Mouse (Mus musculus) forebrain, embryonic 14.5 days (tissue): ENCODE results near the gene Trpm3. TPM values are rescaled to one million over a fixed set of nuclear protein-coding genes. Genes with fewer than 3 reads are reported as not detected.

Experiments used
- ATAC-seq: fragments of 200-750 bp; cut with Nextera tagmentation; 2 replicates; pipeline ENCODE4 v1.8.0; 2017; ENCODE audit warnings: mild to moderate bottlenecking, moderate library complexity
- DNase-seq: peaks from one replicate; pipeline ENCODE4 v3.0.0-alpha.2; 2015; ENCODE audit warnings: low spot score
- H3K27ac ChIP-seq: fragments of 300-500 bp; sonication (generic); 2 replicates; pipeline ENCODE4 v1.5.1; 2014; ENCODE audit warnings: low read depth, mild to moderate bottlenecking, control low read depth, low read length, moderate library complexity
- H3K27me3 ChIP-seq: fragments of 300-500 bp; sonication (generic); replicated peaks from 2 replicates; pipeline ENCODE4 v1.6.1; 2014; ENCODE audit warnings: low read length, control low read depth, mixed read lengths; ENCODE audit not compliant: control insufficient read depth, insufficient read depth
- H3K36me3 ChIP-seq: fragments of 300-500 bp; sonication (generic); 2 replicates; pipeline ENCODE4 v1.6.1; 2014; ENCODE audit warnings: low read length, control low read depth; ENCODE audit not compliant: control insufficient read depth, insufficient read depth
- H3K4me1 ChIP-seq: fragments of 300-500 bp; sonication (generic); 2 replicates; pipeline ENCODE4 v1.6.1; 2014; ENCODE audit warnings: antibody characterized with exemption, low read length, control low read depth; ENCODE audit not compliant: control insufficient read depth, insufficient read depth
- H3K4me2 ChIP-seq: fragments of 300-500 bp; sonication (generic); 2 replicates; pipeline ENCODE4 v1.6.1; 2014; ENCODE audit warnings: mild to moderate bottlenecking, control low read depth, low read length
- H3K4me3 ChIP-seq: fragments of 300-500 bp; sonication (generic); 2 replicates; pipeline ENCODE4 v1.5.1; 2014; ENCODE audit warnings: low read depth, low read length, control low read depth
- H3K9ac ChIP-seq: fragments of 300-500 bp; sonication (generic); 2 replicates; pipeline ENCODE4 v1.6.1; 2014; ENCODE audit warnings: mild to moderate bottlenecking, low read length, control low read depth, moderate library complexity
- H3K9me3 ChIP-seq: fragments of 300-500 bp; sonication (generic); replicated peaks from 2 replicates; pipeline ENCODE4 v1.6.1; 2016; ENCODE audit warnings: low read length, control low read depth, mixed read lengths; ENCODE audit not compliant: control insufficient read depth
- WGBS: fragments of 180-500 bp; shearing (Covaris S2); extraction: QIAGEN DNeasy Blood & Tissue Kit; methylation state at CpG from one replicate; pipeline ENCODE4 v1.1.7; 2014; 5-methylcytosine and 5-hydroxymethylcytosine counted together
- polyA plus RNA-seq: library from polyadenylated mRNA; unstranded; fragments of >200 nt; fragmentation: Nextera tagmentation; extraction: Ambion mirVana; gene quantifications from 2 replicates; pipeline ENCODE4 v1.2.1, GENCODE M21; 2014

Gene Trpm3
- polyA plus RNA-seq, 1 experiment from 2014 or later = 10.7 TPM

GRCm38 (mm10) chr19:22178549-22178948 is 39.7 kb downstream of the Trpm3 start:
- no peak overlapping the region for H3K4me3 ChIP-seq
- 84% methylated on average over 4 of the region's 4 CpGs for WGBS

DNA sequence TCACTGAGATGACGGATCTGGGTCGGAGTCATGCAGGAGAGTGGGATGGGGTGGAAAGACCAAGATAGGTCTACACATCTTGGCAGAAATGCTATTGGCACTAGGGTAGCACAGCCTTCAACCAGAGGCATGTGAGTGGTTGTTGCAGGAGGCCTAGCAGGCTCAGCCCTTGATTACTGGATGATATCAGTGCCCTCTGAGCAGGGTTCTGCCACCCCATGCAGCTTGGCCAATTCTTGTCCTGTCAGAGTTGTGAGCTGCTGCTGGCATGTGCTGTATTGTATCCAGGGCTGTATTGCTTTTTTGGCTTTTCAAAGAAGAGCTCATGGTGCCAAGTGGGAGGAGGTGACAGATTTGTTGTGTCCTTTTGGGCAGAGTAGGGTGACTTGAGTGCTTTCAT is 40.2 kb downstream of the Trpm3 start:
- no peak overlapping the region for H3K27ac ChIP-seq
- ATAC-seq (no peak), DNase-seq (no peak)
- no peaks in the 10 kb centered on the region for H3K9me3 ChIP-seq
- no peaks in the 10 kb centered on the region for H3K36me3 ChIP-seq
- no peaks in the 10 kb centered on the region for H3K4me1 ChIP-seq
- H3K9ac ChIP-seq = no peak overlapping the region
- no peaks in the 10 kb centered on the region for H3K27me3 ChIP-seq
- WGBS = 96% methylated on average over 2 of the region's 2 CpGs
- no peak overlapping the region for H3K4me3 ChIP-seq
- no peak overlapping the region for H3K4me2 ChIP-seq

More at GRCm38 (mm10) chr19:22178549-22178948, 39.7 kb downstream of the Trpm3 start:
- no peaks in the 10 kb centered on the region for H3K36me3 ChIP-seq
- ATAC-seq (no peak), DNase-seq (no peak)
- H3K27me3 ChIP-seq = no peaks in the 10 kb centered on the region
- H3K4me1 ChIP-seq = no peaks in the 10 kb centered on the region
- no peak overlapping the region for H3K27ac ChIP-seq
- H3K9ac ChIP-seq = no peak overlapping the region
- H3K4me2 ChIP-seq = no peak overlapping the region
- no peaks in the 10 kb centered on the region for H3K9me3 ChIP-seq

- Histone ChIP-seq H3K9me3 (no peaks in the 10 kb centered on the region), H3K4me3 (no peak overlapping the region), H3K27me3 (no peaks in the 10 kb centered on the region), H3K4me1 (no peaks in the 10 kb centered on the region), H3K36me3 (no peaks in the 10 kb centered on the region), H3K27ac (no peak overlapping the region), H3K4me2 (no peak overlapping the region), H3K9ac (no peak overlapping the region)
- 91% methylated on average over 3 of the region's 3 CpGs for WGBS
- DNase-seq = no peak
- ATAC-seq = no peak
These were observed 41.3 kb downstream of the Trpm3 start for GRCm38 (mm10) chr19:22180136-22180535.

DNA sequence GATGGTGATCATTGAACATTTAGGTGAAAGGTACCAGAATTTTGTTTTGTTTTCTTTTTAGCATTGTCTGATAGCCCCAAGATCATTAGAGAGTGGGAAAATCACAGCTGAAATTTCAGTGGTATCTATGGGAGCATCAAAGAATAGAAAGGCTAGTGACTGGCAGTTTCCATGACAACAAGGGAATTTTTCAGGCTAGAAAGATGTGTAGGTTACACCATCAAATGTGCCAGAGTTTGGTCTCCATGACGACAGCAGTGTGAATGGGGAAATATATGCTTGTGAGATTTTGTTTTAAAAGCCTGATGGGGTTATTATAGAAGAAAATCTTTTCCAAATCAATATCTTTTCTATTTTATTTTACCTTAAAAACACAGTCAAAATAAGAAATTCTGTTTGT is 50.9 kb downstream of the Trpm3 start:
- H3K9me3 ChIP-seq = no peaks in the 10 kb centered on the region
- ATAC-seq = peak; percentile 93
- no peaks in the 10 kb centered on the region for H3K4me1 ChIP-seq
- H3K9ac ChIP-seq = no peak overlapping the region
- no peaks in the 10 kb centered on the region for H3K27me3 ChIP-seq
- no peaks in the 10 kb centered on the region for H3K36me3 ChIP-seq
- H3K4me2 ChIP-seq = no peak overlapping the region
- DNase-seq = peak; percentile 88
- no peak overlapping the region for H3K27ac ChIP-seq
- no peak overlapping the region for H3K4me3 ChIP-seq
- WGBS = 64% methylated on average over 1 of the region's 1 CpGs

DNA sequence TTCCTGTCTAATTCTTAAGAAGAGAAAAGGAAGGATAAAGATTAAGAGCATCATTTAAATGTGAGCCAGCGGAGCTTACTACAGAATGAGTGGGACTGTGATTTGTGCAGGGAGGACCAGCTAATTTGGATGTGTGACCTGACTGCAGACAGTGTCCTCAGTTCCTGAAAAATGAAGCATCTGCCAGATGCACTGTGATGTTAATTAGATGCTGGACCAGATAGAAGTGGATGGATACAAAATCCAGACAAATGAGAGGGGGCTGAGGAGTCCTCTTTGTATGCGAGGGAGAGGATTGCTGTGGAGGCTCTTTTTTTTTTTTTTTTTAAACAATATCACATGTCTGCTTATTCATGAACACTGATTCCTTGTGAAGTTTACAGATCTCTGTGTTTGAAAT is 83.7 kb downstream of the Trpm3 start:
- WGBS = 71% methylated on average over 2 of the region's 2 CpGs
- peak; percentile 12; the same call in 1 of the 2 replicates for ATAC-seq
- Histone ChIP-seq H3K4me2 (no peak overlapping the region), H3K27ac (no peak overlapping the region), H3K27me3 (no peaks in the 10 kb centered on the region), H3K4me1 (no peaks in the 10 kb centered on the region), H3K9ac (no peak overlapping the region), H3K4me3 (no peak overlapping the region), H3K9me3 (no peaks in the 10 kb centered on the region), H3K36me3 (no peaks in the 10 kb centered on the region)
- no peak for DNase-seq

- no peak for DNase-seq
- Histone ChIP-seq H3K4me1 (no peaks in the 10 kb centered on the region), H3K9ac (no peak overlapping the region), H3K27me3 (no peaks in the 10 kb centered on the region), H3K36me3 (no peaks in the 10 kb centered on the region), H3K4me2 (no peak overlapping the region), H3K4me3 (no peak overlapping the region), H3K27ac (no peak overlapping the region), H3K9me3 (no peaks in the 10 kb centered on the region)
- no peak for ATAC-seq
These were observed 95.3 kb downstream of the Trpm3 start for GRCm38 (mm10) chr19:22234187-22234586.

- Histone ChIP-seq H3K4me2 (no peak overlapping the region), H3K9ac (no peak overlapping the region), H3K27ac (no peak overlapping the region), H3K9me3 (no peaks in the 10 kb centered on the region), H3K36me3 (no peaks in the 10 kb centered on the region), H3K4me3 (no peak overlapping the region), H3K4me1 (no peaks in the 10 kb centered on the region), H3K27me3 (no peaks in the 10 kb centered on the region)
- WGBS = 82% methylated on average over 6 of the region's 6 CpGs
- DNase-seq (no peak), ATAC-seq (no peak)
These were observed 110.2 kb downstream of the Trpm3 start for GRCm38 (mm10) chr19:22249076-22249475.

- Histone ChIP-seq H3K9ac (no peak overlapping the region), H3K36me3 (no peaks in the 10 kb centered on the region), H3K27me3 (no peaks in the 10 kb centered on the region), H3K4me1 (no peaks in the 10 kb centered on the region), H3K4me3 (no peak overlapping the region), H3K27ac (no peak overlapping the region), H3K9me3 (no peaks in the 10 kb centered on the region), H3K4me2 (no peak overlapping the region)
- WGBS = 83% methylated on average over 5 of the region's 5 CpGs
- ATAC-seq = no peak
- peak; percentile 26 for DNase-seq
These were observed 134.1 kb downstream of the Trpm3 start for GRCm38 (mm10) chr19:22272916-22273315.

GRCm38 (mm10) chr19:22284651-22285050 is 145.8 kb downstream of the Trpm3 start:
- WGBS = 88% methylated on average over 3 of the region's 3 CpGs
- no peak for DNase-seq
- no peak overlapping the region for H3K4me2 ChIP-seq

More at GRCm38 (mm10) chr19:22284651-22285050, 145.8 kb downstream of the Trpm3 start:
- no peak overlapping the region for H3K9ac ChIP-seq
- 0 out of 2 replicates have a peak, but pooled peaks cover 3% of the 10 kb centered on the region for H3K4me1 ChIP-seq
- no peaks in the 10 kb centered on the region for H3K36me3 ChIP-seq
- no peak overlapping the region for H3K4me3 ChIP-seq
- H3K27ac ChIP-seq = no peak overlapping the region
- no peaks in the 10 kb centered on the region for H3K27me3 ChIP-seq
- no peak for ATAC-seq
- no peaks in the 10 kb centered on the region for H3K9me3 ChIP-seq
